Mouse (Mus musculus) adrenal gland (tissue): Measurements from ENCODE around the gene Scamp1.

Experiments used
- intact Hi-C: fragments of 180-260 bp; cut with DNase I; formaldehyde crosslinking; loops from one replicate; pipeline ENCODE4 v1.15.1; 2025

The Scamp1 gene

GRCm38 (mm10) chr13:94284543-94285269 lies 951 bp downstream of the Scamp1 start:
- intact Hi-C loops = loop anchor here (2.0 kb wide), 1 partner anchor 74 kb away; the partner anchor contains the start of gene Ap3b1

GRCm38 (mm10) chr13:94279420-94279819 lies 6.2 kb downstream of the Scamp1 start:
- intact Hi-C loops = no loop called here

DNA sequence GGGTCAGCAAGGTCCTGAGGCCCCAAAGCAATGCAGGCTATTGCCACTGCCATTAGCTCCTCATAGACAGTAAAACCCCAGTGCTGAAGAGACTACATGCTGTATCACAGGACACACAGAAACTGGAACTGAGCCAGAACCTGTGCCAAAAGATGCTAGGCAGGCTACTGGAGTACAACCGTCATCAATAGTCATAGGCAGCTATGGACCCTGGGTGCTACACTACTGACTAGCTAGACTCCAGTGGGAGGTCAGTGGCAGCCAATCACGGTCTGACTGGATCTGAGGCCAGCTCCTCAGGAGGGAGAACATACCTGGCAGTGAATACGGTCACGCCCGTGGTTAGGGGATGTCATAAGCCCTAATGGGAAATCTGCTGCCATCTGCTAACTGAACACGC lies 14.4 kb downstream of the Scamp1 start:
- intact Hi-C loops = no loop called here

GRCm38 (mm10) chr13:94268201-94268600 lies 17.5 kb downstream of the Scamp1 start:
- intact Hi-C loops = no loop called here

- intact Hi-C loops = no loop called here
These were observed 18.5 kb downstream of the Scamp1 start for GRCm38 (mm10) chr13:94267190-94267589.

DNA sequence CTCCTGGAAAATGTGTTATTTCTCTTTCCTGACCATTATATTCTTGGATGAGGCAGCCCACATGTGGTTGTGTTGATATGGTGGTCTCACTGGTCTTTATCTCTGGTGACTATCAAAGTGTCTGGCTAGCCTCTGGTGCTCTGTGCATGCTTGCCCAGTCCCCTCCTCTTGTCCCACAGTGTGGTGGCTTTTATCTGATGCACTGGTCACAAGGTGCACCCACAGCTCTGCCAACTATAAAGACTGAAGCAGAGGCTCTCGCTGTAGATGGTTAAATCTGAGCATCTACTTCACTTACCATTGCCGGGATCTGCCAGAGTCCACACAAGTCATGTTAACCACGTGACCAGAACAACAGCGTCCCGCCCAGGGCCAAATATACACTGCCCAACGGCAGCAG lies 19.1 kb downstream of the Scamp1 start:
- intact Hi-C loops = no loop called here

DNA sequence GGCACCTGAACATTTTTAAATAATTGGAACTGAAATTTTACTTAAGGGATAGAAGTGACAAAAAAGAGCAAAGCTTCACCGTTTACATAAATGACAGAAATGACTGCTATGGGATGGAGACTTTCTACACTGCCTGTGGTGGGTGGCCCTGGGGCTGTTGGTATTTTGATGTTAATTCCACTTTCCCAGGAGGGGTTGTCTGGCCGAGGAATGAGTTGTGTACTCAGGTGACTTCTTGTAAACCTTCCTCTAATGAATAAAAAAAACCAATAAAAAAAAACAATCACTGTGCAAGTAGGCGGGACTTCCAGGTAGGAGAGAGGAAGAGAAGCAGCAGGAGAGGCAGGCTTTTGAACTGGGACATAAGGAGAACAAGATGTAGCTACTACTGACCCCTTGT lies 20.4 kb downstream of the Scamp1 start:
- intact Hi-C loops = no loop called here

DNA sequence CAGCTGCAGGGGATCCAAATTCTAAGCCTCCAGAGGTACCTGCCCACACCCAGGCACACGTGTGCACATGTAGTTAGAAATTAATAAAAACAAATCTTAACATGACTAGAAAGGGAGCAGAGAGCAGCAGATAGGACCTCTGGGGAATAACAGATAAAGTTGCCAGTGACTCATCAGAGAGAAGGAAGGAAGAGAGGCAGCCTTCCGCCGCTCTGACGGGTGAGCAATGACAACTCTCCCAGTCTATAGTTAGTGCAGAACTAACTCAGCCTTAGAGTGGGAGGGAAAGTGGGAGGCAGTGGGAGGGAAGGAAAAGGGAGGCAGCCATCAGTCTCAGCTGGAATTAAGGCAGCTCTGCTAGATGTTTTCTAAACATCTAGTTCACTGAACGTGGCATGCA lies 21.7 kb downstream of the Scamp1 start:
- intact Hi-C loops = no loop called here

DNA sequence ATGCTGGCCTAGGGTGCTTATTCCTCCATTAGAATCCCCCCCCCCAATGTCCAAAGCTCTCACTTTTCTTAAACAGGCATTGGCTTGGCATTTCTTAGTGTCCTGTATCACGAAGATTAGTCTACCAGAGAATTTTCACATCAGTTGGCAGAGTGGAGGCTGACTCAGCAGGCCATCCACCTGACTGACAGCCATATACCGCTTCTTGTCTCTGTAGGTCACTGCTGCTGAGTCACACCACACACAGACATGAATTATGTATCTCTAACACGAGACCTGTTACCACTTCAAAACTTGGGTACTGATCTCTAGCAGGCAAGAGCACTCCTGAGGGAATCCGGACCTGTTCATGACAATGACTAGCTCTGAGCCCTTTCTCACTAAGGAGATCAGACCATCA lies 23.1 kb downstream of the Scamp1 start:
- intact Hi-C loops = no loop called here

DNA sequence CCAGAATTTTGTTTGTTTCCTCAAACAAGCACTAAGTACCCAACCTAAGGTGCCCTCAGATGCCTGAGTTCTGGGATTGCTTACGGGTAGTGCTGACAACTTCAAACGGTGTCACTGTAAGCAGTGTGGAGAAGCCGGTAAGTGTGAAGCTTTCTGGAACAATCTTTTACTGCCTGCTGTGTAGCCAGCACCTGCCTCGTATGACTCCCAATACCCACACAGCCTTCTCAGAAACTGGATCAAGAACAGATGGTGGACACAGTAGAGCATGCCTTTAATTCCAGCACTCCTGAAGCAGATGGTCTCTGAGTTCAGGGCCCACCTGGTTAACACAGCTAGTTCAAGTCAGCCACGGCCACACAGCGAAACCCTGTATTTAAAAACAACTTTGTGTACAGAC lies 24.0 kb downstream of the Scamp1 start:
- intact Hi-C loops = no loop called here

GRCm38 (mm10) chr13:94260961-94261360 lies 24.7 kb downstream of the Scamp1 start:
- intact Hi-C loops = no loop called here

DNA sequence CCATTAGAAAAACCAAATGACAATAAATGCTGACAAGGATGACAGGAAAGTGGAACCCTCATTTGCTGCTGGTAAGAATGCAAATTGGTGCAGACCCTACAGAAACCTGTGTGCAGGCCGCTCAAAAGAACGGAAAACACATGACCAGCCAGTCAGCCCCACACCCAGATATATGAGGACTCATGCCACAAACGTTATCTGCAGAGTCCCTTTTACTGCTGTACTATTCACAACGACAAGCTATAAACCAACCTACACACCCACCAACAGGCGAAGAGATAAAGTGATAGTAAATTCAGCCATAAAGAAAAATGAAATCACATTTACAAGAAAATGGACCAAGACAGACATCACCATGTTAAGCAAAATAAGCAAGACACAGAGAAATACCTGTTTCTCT lies 26.4 kb downstream of the Scamp1 start:
- intact Hi-C loops = no loop called here

- intact Hi-C loops = no loop called here
These were observed 27.1 kb downstream of the Scamp1 start for GRCm38 (mm10) chr13:94258530-94258929.

GRCm38 (mm10) chr13:94257711-94258110 lies 27.9 kb downstream of the Scamp1 start:
- intact Hi-C loops = no loop called here

DNA sequence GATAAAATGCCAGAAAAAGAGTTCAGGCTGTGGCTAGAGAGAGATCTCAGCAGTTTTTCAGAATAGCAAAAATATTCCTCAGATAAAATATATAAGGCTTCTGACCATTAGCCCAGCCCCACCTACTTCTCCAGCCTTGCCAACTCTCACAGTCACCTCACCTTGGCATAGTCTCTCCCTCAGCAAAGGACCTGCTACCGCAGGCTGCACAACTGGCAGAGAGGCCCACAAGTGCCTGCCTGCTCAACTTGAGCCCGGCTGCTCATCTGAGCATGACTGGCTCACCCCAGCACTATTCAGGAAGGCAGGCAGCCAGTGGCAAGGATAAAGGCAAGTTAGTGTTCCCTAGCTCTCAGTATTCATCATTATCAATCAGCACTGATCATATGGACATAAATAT lies 30.5 kb downstream of the Scamp1 start:
- intact Hi-C loops = no loop called here

- intact Hi-C loops = no loop called here
These were observed 31.4 kb downstream of the Scamp1 start for GRCm38 (mm10) chr13:94254286-94254685.

DNA sequence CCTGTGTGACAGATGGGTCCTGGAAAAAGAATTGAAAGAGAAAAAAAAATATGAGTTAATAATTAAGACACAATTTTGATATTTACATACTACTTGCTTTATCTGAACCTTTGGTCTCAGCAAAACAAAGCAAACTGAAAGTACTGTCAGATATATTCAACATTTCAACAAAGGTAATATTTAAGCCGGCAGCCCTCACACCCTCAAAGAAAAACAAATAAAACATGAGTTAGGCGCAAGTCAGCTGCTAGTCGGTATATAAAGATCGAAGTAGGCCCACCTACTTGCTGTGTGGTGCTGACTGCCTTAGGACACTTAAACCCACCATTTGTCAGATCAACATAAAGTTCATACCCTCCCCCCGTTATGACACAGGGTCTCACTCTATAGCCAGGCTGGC lies 32.6 kb downstream of the Scamp1 start:
- intact Hi-C loops = no loop called here

- intact Hi-C loops = no loop called here
These were observed 34.9 kb downstream of the Scamp1 start for GRCm38 (mm10) chr13:94250761-94251160.

- intact Hi-C loops = no loop called here
These were observed 35.5 kb downstream of the Scamp1 start for GRCm38 (mm10) chr13:94250188-94250587.

- intact Hi-C loops = no loop called here
These were observed 42.8 kb downstream of the Scamp1 start for GRCm38 (mm10) chr13:94242897-94243296.

DNA sequence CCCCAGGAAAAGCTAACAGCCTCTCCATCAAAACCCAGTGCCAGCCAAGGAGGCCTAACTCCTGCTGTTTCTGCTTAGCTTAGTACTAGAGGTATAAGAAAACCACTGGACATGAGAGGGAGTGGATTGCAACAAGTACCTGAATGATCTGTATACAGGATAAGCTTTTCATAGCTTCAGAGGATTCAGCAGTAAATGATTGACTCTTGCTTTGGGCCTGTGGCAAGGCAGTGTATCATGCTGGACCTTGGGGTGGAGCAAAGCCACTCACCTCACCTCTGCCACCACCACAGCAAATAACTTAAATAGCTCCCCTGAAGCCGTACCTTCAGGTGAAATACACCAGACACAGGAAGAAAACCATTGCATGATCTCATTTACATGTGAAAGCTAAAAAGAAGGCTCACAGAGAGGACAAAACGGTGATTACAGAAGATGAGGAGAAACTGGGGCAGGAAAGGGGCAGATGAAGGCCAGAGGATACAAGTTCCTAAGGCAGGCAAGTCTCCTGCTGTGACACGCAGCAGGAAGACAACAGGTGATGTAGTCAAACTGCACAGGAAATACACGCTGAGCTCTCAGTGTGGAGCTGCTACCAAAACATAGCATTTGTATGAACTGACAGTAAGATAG lies 43.6 kb downstream of the Scamp1 start:
- intact Hi-C loops = no loop called here

GRCm38 (mm10) chr13:94240873-94241272 lies 44.8 kb downstream of the Scamp1 start:
- intact Hi-C loops = no loop called here

- intact Hi-C loops = no loop called here
These were observed 45.5 kb downstream of the Scamp1 start for GRCm38 (mm10) chr13:94240111-94240510.
